Mouse (Mus musculus) left cerebral cortex, postnatal 14 days (tissue): ENCODE results near the gene Psmc6. TPM values are rescaled to one million over a fixed set of nuclear protein-coding genes. Genes with fewer than 3 reads are reported as not detected.

Experiments used
- DNase-seq, 2 experiments: peaks; one replicate each; pipeline ENCODE4 v3.0.0; 2021 to 2022; ENCODE audit warnings: low spot score in 2 of 2, mixed read lengths in 1 of 2
- intact Hi-C: fragments of 180-260 bp; cut with DNase I; formaldehyde crosslinking; loops from one replicate; pipeline ENCODE4 v1.15.1; 2025
- total RNA-seq, 2 experiments: library from RNA; stranded (reverse); gene quantifications; 2 replicates each; pipeline ENCODE4 v1.2.3; 2021

The Psmc6 gene
- total RNA-seq, 2 experiments from 2014 or later, result 94.4 to 96.0 TPM

DNA sequence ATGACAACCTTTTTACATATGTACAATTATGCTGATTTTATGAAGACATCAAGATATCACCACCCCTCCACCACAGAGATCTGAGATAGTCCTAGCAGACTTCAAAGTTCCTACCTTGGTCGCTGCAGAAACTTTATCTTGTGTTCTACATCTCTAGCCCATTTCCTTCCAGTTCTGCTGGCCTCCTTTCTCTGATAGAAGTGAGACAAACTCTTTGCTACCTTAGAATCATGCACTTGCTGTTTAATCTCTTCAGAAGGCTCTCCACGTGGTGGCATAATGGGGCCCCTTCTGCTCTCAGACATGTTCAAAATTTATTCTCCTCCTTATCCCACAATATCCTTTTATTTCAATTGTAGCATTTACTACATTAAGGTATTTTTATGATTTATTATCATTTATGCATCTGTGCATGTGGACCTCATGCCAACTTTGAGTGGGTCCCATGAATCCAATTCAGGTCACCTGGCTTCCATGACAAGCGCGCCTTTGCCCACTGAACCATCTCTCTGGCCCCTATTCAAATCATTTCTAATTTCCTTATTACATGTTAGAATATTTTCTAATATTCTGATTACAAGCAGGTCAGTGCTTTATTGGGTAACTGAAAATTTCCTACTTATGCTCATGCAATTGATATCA, 1.4 kb upstream of the Psmc6 start:
- DNase-seq, result no peak
- intact Hi-C loops, result no loop called here

DNA sequence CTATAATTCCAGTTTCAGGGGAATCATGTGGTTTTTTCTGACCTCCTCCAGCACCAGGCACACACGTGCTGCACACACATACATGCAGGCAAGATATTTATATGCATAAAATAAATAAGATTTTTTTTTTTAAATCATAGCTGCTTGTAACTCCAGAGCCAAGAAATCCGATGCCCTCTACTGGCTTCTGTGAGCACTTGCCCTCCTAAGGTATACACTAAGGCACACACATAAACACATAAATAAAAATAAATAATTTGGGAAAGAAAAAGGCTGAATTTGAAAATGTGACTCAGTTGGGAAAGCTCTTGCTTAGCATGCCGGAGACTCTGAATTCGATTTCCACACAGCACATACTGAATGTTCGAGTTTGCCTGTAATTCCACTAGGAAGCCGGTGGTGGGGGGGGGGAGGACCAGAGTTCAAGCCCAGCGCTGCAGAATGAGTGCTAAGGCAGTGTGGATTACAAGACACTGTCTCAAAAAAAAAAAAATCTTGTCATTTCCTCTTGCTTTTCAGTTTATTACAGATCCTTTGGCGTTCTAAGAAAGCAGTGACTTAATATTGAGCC, 485 bp upstream of the Psmc6 start:
- no peak for DNase-seq
- intact Hi-C loops, result no loop called here

DNA sequence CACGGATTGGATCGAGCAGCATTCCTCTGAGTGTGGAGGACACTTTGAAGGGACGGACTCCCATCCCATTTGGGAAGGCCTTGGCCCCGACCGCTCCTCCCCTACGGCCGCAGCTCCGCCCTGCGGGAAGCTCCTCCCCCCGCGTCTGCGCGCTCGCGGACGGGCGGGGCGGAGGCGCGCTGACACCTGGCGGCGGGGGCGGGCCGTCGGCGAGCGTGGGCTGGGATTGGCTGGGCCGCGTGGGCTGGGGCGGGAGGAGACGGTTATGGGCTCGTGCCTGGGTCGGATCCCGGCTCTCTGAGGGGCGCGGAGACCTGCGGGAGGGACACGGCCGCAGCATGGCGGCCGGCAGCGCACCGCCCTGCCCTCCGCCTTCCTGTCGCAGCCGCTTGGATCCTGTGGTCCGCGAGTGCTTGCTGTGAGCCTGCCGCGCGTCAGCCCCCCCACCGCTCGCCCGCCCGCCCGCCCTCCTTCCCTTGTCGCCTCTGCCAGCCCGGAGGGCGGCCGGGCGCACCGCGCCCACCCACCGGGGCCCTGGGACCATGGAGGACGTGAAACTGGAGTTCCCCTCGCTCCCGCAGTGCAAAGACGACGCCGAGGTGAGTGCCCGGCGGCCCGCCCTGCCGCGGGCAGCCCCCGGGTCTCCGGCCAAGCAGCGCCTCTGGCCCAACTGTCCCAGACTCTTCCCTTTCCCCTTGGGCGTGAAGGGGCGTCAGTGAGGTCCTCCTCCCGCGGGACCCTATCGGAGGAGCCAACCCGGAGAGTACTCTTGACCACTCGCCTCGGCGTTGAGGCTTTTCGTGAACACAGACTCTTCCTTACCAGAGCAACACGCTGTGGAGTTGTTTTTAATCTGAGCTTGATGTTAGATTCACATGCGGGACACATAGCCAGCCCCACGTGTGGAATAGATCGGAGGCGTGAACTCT, 21.6 kb downstream of the Psmc6 start, which contains the start of gene Styx:
Gene Styx, plus strand, starts transcription at position 163 of the 929 bp plus-strand sequence.
- DNase-seq, result peak; percentile 86 to 91
- intact Hi-C loops, result no loop called here

DNA sequence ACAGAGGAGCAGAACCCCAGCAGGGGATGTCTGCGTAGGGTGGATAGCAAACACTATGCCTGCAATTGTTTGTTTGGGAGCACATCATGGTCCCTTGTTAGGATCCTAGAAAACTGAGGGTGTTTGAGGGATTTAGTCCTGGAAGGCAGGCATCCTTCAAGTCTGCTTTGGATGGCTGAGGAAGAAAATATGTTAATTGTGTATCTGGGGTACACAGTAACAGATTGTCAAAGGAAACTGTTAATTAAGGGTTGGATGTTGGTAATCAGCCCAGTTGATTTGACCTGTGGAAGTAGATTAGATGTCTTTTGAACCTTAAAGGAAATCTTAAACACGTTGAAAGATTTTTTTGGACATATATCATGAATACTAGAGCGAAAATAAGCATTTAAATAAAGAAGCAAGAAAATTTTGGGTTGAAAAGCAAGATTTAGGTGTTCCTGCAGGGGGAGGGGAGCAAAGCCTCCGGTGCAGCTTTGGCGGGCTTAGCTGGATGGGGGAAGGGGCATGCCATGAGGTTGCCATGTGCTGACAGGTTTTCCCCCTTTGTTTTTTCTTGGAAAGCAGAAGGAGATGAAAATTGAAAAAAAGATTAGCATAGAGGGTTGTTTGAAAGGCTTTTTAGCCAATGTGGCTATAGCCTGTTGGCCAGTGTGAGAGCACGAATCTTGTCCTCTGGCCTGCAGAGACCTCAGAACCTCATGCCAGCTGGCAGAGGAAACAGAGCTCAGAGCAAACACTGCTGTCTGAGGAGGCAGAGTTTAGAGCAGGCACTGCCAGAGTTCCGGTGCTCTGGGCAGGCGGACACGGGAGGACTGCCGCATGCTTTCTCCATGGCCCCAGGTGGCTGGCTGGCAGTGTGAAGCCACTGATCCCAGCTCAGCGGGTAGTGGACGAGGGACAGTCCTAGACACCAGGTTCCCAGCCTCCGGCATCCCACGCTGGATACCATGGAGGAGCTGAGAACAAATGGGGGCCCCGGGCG, 34.9 kb downstream of the Psmc6 start:
- peak in 1 of 2 experiments; percentile 20 for DNase-seq

DNA sequence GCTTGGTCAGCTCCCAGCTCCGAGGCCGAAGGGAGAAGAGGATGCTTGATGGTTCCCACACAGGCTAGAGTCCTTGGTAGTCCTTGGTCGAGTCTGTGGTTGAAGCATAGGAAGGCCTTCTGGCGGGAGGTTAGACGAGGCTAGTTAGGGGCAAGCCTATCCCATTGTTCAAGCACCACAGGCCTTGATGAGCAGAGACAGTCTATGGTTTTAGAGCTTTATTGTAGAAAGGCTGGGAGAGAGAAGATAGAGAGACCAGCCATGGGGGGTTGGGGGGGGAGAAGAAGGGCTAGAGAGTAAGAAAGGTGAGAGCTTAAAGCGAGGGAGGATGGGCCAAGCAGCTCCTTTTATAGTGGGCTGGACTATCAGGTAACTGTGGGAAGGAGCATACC, 35.6 kb downstream of the Psmc6 start:
- no peak for DNase-seq
- intact Hi-C loops, result no loop called here

More for the DNA sequence above, 34.9 kb downstream of the Psmc6 start:
- intact Hi-C loops, result no loop called here

DNA sequence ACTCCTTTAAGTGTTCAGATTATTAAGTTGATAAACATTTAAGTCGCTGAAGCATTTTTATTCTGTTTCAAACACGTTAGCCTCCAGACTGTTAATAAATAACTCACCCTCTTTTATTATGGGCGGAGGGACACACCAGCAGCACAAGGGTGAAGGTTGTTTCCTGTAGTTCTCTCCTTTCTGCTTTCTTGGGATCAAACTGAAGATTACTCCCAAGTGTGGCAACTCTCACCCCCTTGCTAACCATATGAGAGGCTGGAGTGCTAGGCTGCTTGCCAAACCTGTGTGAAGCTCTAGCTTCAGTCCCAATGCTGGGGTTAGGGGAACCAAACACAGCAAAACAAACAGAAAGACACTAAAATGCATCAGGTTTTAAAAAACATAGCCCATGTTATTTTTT, 49.2 kb downstream of the Psmc6 start:
- intact Hi-C loops, result no loop called here
- no peak for DNase-seq

DNA sequence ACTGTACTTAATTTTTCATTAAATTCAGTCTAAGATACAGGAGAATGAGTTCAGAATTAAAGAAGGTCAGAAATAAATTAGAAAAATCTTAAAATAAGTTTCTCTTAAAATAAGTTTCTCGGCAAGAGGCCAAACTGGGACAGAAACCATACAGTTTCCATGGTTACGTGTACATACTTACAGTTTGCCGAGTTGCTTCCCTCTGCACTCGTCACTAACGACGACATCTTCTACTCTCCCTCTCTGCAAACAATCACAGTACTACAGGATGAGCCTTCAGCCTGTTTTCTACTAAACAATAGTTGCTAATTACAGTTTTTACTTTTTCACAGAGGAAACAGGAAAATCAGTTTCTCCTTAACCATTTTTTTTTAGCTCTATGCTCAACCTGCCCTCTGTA, 51.2 kb downstream of the Psmc6 start:
- intact Hi-C loops, result loop anchor here (5.0 kb wide), 1 partner anchor 33 kb away; no protein-coding TSS in a partner anchor
- DNase-seq, result peak in 1 of 2 experiments; percentile 22

DNA sequence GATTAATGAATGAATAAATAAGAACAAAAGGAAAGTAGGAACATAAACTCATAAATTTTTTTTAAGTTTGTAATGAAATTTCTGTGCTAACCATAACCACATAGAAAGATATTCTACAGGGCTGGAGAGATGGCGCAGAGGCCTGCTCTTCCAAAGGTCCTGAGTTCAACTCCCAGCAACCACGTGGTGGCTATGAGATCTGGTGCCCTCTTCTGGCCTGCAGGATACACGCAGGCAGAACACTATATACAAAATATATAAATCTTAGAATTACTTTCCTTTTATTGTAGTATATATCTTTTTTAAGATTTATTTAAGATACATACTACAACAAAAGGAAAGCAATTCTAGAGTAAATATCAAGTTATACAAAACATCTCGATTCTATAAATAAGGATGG, 53.3 kb downstream of the Psmc6 start:
- intact Hi-C loops, result loop anchor here (5.0 kb wide), 1 partner anchor 36 kb away; no protein-coding TSS in a partner anchor
- DNase-seq, result no peak

DNA sequence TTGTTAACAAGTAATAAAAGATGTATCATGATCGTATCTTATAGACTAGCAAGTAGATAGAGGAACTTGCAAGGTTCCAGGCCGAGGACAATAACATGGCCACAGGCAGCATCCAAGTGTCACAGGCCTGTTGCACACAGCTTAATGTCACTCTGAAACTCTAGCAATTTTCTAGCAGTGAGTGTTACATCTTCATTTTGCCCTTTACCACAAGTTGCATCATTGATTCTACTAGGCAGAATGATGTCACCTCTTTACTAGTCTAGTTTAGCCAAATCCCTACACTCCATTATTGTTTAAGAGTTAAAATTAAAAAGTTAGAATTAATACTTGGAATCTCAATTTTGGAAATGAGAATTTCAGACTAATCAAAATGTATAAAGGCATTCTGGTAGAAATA, 56.0 kb downstream of the Psmc6 start:
- intact Hi-C loops, result no loop called here

DNA sequence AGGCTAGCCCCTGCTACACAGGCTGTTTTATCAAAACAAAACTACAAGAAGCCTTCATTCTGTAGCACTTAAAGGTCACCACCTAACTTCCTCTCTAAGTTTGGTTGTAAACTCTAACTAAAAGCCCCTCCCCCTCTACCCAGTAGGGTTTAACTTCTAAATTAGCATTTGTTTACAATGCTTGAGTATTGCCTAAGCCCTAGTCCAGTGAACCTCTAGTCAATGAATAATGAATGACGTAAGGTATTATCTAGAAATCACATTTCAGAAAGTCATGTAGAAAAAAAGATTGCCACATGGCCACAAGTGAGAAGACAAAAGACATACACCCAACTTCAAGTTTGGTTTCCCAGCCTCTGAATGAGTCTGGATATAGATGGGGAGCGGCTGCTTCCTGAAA, 57.9 kb downstream of the Psmc6 start:
- intact Hi-C loops, result no loop called here

More for the DNA sequence above, 56.0 kb downstream of the Psmc6 start:
- no peak for DNase-seq

DNA sequence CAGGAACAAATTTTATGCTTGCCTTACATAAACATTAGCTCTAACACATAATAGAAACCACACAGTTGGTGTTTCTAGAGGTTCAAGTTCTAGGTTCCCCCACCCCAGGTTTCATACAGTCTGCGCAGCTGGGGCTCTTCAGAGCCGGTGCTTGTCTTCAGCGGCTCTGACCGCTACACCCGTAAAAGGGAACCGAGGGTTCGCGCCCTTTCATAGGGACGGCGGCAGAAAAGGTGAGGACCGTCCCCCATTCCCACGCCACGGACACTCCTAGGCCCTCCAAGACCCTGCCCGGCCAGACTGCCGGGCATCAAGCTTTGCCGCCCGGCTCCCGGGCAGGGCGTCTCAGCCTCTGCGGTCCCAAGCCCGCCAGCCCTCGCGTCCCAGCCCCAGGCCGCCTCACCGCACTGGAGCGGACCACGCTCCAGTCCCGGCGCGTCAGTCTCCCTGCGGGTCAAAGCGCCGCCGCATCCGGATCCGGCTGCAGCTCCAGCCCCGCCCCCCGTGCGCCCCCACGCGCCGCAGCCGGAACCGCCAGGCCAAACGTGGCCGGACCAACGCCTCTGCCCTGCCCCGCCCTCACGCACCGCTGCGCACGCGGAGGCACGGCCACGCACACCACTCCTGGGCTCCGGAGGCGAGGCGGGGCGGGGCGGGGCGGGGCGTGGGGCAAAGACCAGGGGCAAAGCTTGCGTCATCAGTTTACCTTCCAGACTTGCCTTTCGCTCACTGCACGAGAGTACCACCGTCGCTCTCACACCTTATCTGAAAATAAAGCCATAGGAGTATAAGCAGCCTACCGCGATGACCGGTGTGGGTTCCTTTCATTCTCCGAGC, 59.0 kb downstream of the Psmc6 start:
- intact Hi-C loops, result no loop called here
- DNase-seq, result peak; percentile 83 to 87

More for the DNA sequence above, 57.9 kb downstream of the Psmc6 start:
- DNase-seq, result no peak

DNA sequence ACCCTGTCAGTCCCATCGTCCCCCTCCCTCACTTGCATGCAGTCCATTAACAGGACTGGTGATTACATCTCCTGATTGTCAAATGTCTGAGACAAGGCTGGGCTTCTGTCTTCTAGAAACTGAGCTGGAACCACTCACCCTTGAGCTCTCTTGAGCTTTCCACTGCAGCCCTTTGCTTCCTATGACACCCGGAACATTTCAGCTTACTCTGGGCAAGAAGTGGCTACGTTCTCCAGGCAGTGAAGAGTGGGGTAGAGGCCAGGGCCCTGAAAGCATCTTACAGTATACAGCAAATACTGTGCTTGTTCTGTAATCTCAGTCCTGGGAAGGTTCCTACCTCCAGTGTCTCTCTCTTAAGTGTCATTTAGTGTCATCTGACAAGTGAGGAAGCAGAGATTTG, 59.6 kb downstream of the Psmc6 start:
- DNase-seq, result no peak
- intact Hi-C loops, result no loop called here

Other genes with a start within 250 kb of the Psmc6 start
- gene Gpr137c, start 110.1 kb upstream of the Psmc6 start, total RNA-seq, result 10 to 100 TPM; 29.4 to 30.2 TPM
- gene Txndc16, start 109.5 kb upstream of the Psmc6 start, total RNA-seq, result 10 to 100 TPM; 70.4 to 76.2 TPM
- gene Ero1l, start 11.0 kb upstream of the Psmc6 start, total RNA-seq, result 10 to 100 TPM; 30.1 to 37.5 TPM
- 10 to 100 TPM; 14.7 to 16.8 TPM for gene Styx, start 21.3 kb downstream of the Psmc6 start, total RNA-seq
- 10 to 100 TPM; 12.3 to 12.7 TPM for gene Gnpnat1, start 75.1 kb downstream of the Psmc6 start, total RNA-seq
- 100 to 1,000 TPM; 100 to 114 TPM for gene Fermt2, start 200.3 kb downstream of the Psmc6 start, total RNA-seq